Mouse (Mus musculus) cerebellum, adult 18-20 months (tissue): ENCODE measurements around the gene Olfr62.

ENCODE experiments used
- DNase-seq, 2 experiments: peaks; one replicate each; pipeline ENCODE4 v3.0.0; 2021

The Olfr62 gene

GRCm38 (mm10) chr4:118658652-118659051 is at the start of gene Olfr62:
Gene Olfr62, plus strand, starts transcription at chr4:118658952.
- DNase-seq, result no peak

- DNase-seq, result no peak
These were observed 48.9 kb upstream of the Olfr62 start for GRCm38 (mm10) chr4:118609836-118610235.

GRCm38 (mm10) chr4:118612619-118613018 is 46.1 kb upstream of the Olfr62 start:
- DNase-seq, result peak in 1 of 2 experiments; percentile 19

- no peak for DNase-seq
These were observed 43.3 kb upstream of the Olfr62 start for GRCm38 (mm10) chr4:118615412-118615811.

GRCm38 (mm10) chr4:118620279-118620966 is 38.3 kb upstream of the Olfr62 start, which contains the start of the genes Cfap57 and Ebna1bp2:
Gene Cfap57, minus strand, starts transcription at chr4:118620777.
Gene Ebna1bp2, plus strand, starts transcription at chr4:118620799.
- DNase-seq, result peak; percentile 89 to 92

- DNase-seq, result no peak
These were observed 37.8 kb upstream of the Olfr62 start for GRCm38 (mm10) chr4:118620967-118621320.

GRCm38 (mm10) chr4:118621781-118622180 is 37.0 kb upstream of the Olfr62 start:
- no peak for DNase-seq

- DNase-seq, result no peak
These were observed 28.5 kb upstream of the Olfr62 start for GRCm38 (mm10) chr4:118630261-118630660.

GRCm38 (mm10) chr4:118642346-118643190 is 16.2 kb upstream of the Olfr62 start:
- no peak for DNase-seq

- DNase-seq, result peak; percentile 39 to 43
These were observed 13.5 kb upstream of the Olfr62 start for GRCm38 (mm10) chr4:118645234-118645633.

GRCm38 (mm10) chr4:118687086-118687485 is 28.3 kb downstream of the Olfr62 start:
- no peak for DNase-seq

- DNase-seq, result no peak
These were observed 33.7 kb downstream of the Olfr62 start, which contains the start of gene Olfr1342 for GRCm38 (mm10) chr4:118692412-118692973. Gene Olfr1342, minus strand, starts transcription at chr4:118692756.

GRCm38 (mm10) chr4:118693812-118694211 is 35.1 kb downstream of the Olfr62 start:
- no peak for DNase-seq

- no peak for DNase-seq
These were observed 44.5 kb downstream of the Olfr62 start, which contains the start of gene Olfr1341 for GRCm38 (mm10) chr4:118703223-118703622. Gene Olfr1341, plus strand, starts transcription at chr4:118703523.

- DNase-seq, result no peak
These were observed 49.3 kb downstream of the Olfr62 start for GRCm38 (mm10) chr4:118708086-118708485.

GRCm38 (mm10) chr4:118711656-118712055 is 52.9 kb downstream of the Olfr62 start:
- no peak for DNase-seq
